Comparison of ENCODE assay signal across 8 mouse cellular contexts in the genomic region with DNA sequence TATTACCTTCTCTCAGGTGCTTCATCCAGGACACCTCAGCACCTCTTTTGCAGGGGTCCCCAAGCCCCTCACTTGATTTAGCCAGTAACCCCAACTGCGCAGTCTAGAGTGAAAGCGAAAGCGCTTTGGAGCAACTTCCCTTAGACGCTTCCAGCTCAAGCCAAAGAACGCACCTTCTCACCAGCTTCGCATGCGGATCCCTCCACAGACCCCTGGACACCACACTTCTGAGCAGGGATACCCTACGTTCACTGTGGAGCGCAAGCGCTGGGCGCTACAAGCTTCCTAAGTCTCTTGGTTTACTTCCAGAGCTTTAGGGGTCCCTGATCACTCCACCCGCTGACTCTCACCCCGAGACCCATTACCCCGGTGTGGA. TPM values are rescaled to one million over a fixed set of nuclear protein-coding genes. Genes with fewer than 3 reads are reported as not detected.
A peak's percentile ranks its signal among the peaks of the same experiment; 100 is the strongest.
DNase-seq lines count a peak whose midpoint lies in the region; ATAC-seq and TF ChIP-seq lines count a peak whose summit lies in the region.

No protein-coding gene starts in this region.

- no peaks in the 10 kb centered on the region for H3K9me3 ChIP-seq in ES-E14 (ENCODE audit: control insufficient read depth, insufficient read depth, low read depth, low read length)
- H3K9me3 ChIP-seq in hindbrain, embryonic 10.5 days: no peaks in the 10 kb centered on the region

- H3K9ac ChIP-seq in ES-E14 (ENCODE audit: insufficient read depth, low read depth, low read length, poor library complexity, severe bottlenecking): peak overlapping the region; percentile 54; the same call in 1 of the 2 replicates

- peaks cover 2% of the 10 kb centered on the region; the same call in 1 of the 2 replicates for H3K27me3 ChIP-seq in cerebellum, adult 2 months (ENCODE audit: control insufficient read depth, insufficient read depth, low read length)
- H3K27me3 ChIP-seq in hindbrain, embryonic 10.5 days (ENCODE audit: insufficient read depth, poor library complexity, severe bottlenecking): peaks cover 86% of the 10 kb centered on the region

- in situ Hi-C loops in ES-E14 (cut with MboI; ENCODE audit: low sequenced_read_pairs in 2 of 2, unreplicated experiment in 2 of 2): no loop called here

- no peak overlapping the region for H3K27ac ChIP-seq in cerebellum, adult 2 months (ENCODE audit: insufficient read depth, low read length)
- H3K27ac ChIP-seq in ES-E14 (ENCODE audit: insufficient read depth, low read depth, low read length, poor library complexity, severe bottlenecking): no peak overlapping the region
- H3K27ac ChIP-seq in hindbrain, embryonic 10.5 days: peak overlapping the region; percentile 35; the same call in 1 of the 2 replicates

- 2% methylated on average over 14 of the region's 14 CpGs for WGBS in cerebellum, adult 2 months
- WGBS in hindbrain, embryonic 10.5 days: 4% methylated on average over 14 of the region's 14 CpGs

- no peak for DNase-seq in cerebellum, adult 2 months
- no peak for DNase-seq in cerebellum, adult 9-10 months
- no peak for DNase-seq in ES-E14 (ENCODE audit: low read depth, low spot score)
- DNase-seq in hindbrain, embryonic 10.5 days (ENCODE audit: low spot score): no peak
- DNase-seq in embryo, embryonic 11 days: no peak
- no peak for DNase-seq in ovary, postnatal 14 days (ENCODE audit: low spot score)
- no peak for DNase-seq in frontal cortex, postnatal 36 days (ENCODE audit: low spot score in 2 of 2)

- H3K4me3 ChIP-seq in cerebellum, adult 2 months (replicated peaks; ENCODE audit: insufficient read depth, low read depth, low read length): peak overlapping the region; percentile 56
- H3K4me3 ChIP-seq in ES-E14 (ENCODE audit: insufficient read depth in 1 of 2, low read depth in 1 of 2, low read length in 2 of 2, poor library complexity in 1 of 2, severe bottlenecking in 1 of 2): peak overlapping the region; percentile 45 to 88
- peak overlapping the region; percentile 56 for H3K4me3 ChIP-seq in hindbrain, embryonic 10.5 days

- H3K36me3 ChIP-seq in ES-E14 (ENCODE audit: control insufficient read depth, insufficient read depth, low read length, poor library complexity, severe bottlenecking): no peaks in the 10 kb centered on the region
- no peaks in the 10 kb centered on the region for H3K36me3 ChIP-seq in hindbrain, embryonic 10.5 days

- TF ChIP-seq POLR2A in cerebellum, adult 2 months (IDR thresholded peaks at IDR 0.05; ENCODE audit: borderline replicate concordance, insufficient read depth, low read length): no peak

- H3K4me1 ChIP-seq in cerebellum, adult 2 months (ENCODE audit: control insufficient read depth, insufficient read depth, low read length): no peaks in the 10 kb centered on the region
- peaks cover 0 to 3% of the 10 kb centered on the region in 2 experiments; a peak in 1 of 4 replicates for H3K4me1 ChIP-seq in ES-E14 (ENCODE audit: control insufficient read depth in 2 of 2, insufficient read depth in 2 of 2, low read length in 2 of 2, poor library complexity in 1 of 2)
- H3K4me1 ChIP-seq in hindbrain, embryonic 10.5 days (replicated peaks): peaks cover 19% of the 10 kb centered on the region

- ATAC-seq in megakaryocyte, adult 5-6 weeks (ENCODE audit: poor library complexity, severe bottlenecking): peak; percentile 49

- TF ChIP-seq CTCF in cerebellum, adult 2 months (IDR thresholded peaks at IDR 0.05; ENCODE audit: borderline replicate concordance, insufficient read depth, low read depth, low read length): no peak

TF ChIP-seq in ES-E14, 5 proteins besides CTCF, POLR2A, EP300 and RAD21:
- no peak for TF ChIP-seq MAFK (IDR thresholded peaks at IDR 0.05; ENCODE audit: insufficient read depth, low read depth, low read length)
- TF ChIP-seq ZC3H11A (IDR thresholded peaks at IDR 0.05; ENCODE audit: borderline replicate concordance, low read depth, low read length): no peak
- no peak for TF ChIP-seq ZNF384 (IDR thresholded peaks at IDR 0.05; ENCODE audit: low read depth, low read length)
- no peak for TF ChIP-seq CHD2 (IDR thresholded peaks at IDR 0.05; ENCODE audit: low read depth, low read length)
- TF ChIP-seq HCFC1 (IDR thresholded peaks at IDR 0.05; ENCODE audit: borderline replicate concordance, insufficient read depth, low read length): no peak

RNA-seq across cellular contexts. Expression of a gene that starts 0.5 kb away (rescaled TPM):
- 2.6 and 2.7 TPM in 2 replicates for polyA plus RNA-seq in cerebellum, adult 2 months (2012; rRNA removed)
- total RNA-seq in ES-E14 (2012; rRNA removed): 13.9 and 23.1 TPM in 2 replicates
- polyA plus RNA-seq in hindbrain, embryonic 10.5 days (2016; fragmentation: Nextera tagmentation; extraction: Ambion mirVana): 1.7 TPM in 2 replicates
- total RNA-seq in megakaryocyte, adult 5-6 weeks (2015): 43.4 and 46.2 TPM in 2 replicates
- 96.5 and 101 TPM in 2 replicates for total RNA-seq in megakaryocyte, adult 5-6 weeks (2017)

RNA-seq across cellular contexts. Expression of a gene that starts 0.7 kb away (rescaled TPM):
- 2.2 and 2.7 TPM in 2 replicates for polyA plus RNA-seq in cerebellum, adult 2 months (2012; rRNA removed)
- 3.8 and 4.1 TPM in 2 replicates for total RNA-seq in ES-E14 (2012; rRNA removed)
- 0.66 and 0.97 TPM in 2 replicates for polyA plus RNA-seq in hindbrain, embryonic 10.5 days (2016; fragmentation: Nextera tagmentation; extraction: Ambion mirVana)
- total RNA-seq in megakaryocyte, adult 5-6 weeks (2015): 142 and 149 TPM in 2 replicates
- total RNA-seq in megakaryocyte, adult 5-6 weeks (2017): 78.7 and 125 TPM in 2 replicates

RNA-seq across cellular contexts. Expression of a gene that starts 10.6 kb away (rescaled TPM):
- 5.8 and 7.3 TPM in 2 replicates for polyA plus RNA-seq in cerebellum, adult 2 months (2012; rRNA removed)
- 3.2 and 7.4 TPM in 2 replicates for total RNA-seq in ES-E14 (2012; rRNA removed)
- polyA plus RNA-seq in hindbrain, embryonic 10.5 days (2016; fragmentation: Nextera tagmentation; extraction: Ambion mirVana): 1.2 and 1.8 TPM in 2 replicates
- total RNA-seq in megakaryocyte, adult 5-6 weeks (2015): 230 and 263 TPM in 2 replicates
- total RNA-seq in megakaryocyte, adult 5-6 weeks (2017): 339 and 455 TPM in 2 replicates

RNA-seq across cellular contexts. Expression of a gene that starts 16.5 kb away (rescaled TPM):
- polyA plus RNA-seq in cerebellum, adult 2 months (2012; rRNA removed): 9.1 and 10.0 TPM in 2 replicates
- total RNA-seq in ES-E14 (2012; rRNA removed): 4.0 and 5.1 TPM in 2 replicates
- polyA plus RNA-seq in hindbrain, embryonic 10.5 days (2016; fragmentation: Nextera tagmentation; extraction: Ambion mirVana): 0.27 and 1.4 TPM in 2 replicates
- 6.4 and 7.1 TPM in 2 replicates for total RNA-seq in megakaryocyte, adult 5-6 weeks (2015)
- total RNA-seq in megakaryocyte, adult 5-6 weeks (2017): 34.2 and 35.9 TPM in 2 replicates

RNA-seq across cellular contexts. Expression of a gene that starts 34.0 kb away (rescaled TPM):
- polyA plus RNA-seq in cerebellum, adult 2 months (2012; rRNA removed): 1.8 and 3.0 TPM in 2 replicates
- 3.1 and 5.0 TPM in 2 replicates for total RNA-seq in ES-E14 (2012; rRNA removed)
- polyA plus RNA-seq in hindbrain, embryonic 10.5 days (2016; fragmentation: Nextera tagmentation; extraction: Ambion mirVana): 0.30 and 0.98 TPM in 2 replicates
- total RNA-seq in megakaryocyte, adult 5-6 weeks (2015): 105 and 109 TPM in 2 replicates
- 110 and 132 TPM in 2 replicates for total RNA-seq in megakaryocyte, adult 5-6 weeks (2017)

Comparison
In these comparisons a context has a peak if more than half of its experiments do, and no peak if none do; other contexts are left out.
1. RNA of a gene that starts 0.7 kb away (total RNA-seq): 78.7 to 149 TPM in megakaryocyte, adult 5-6 weeks; 3.8 to 4.1 TPM in ES-E14; every median in the first group is over 10 times any median in the second.
2. RNA of a gene that starts 10.6 kb away (total RNA-seq): 230 to 455 TPM in megakaryocyte, adult 5-6 weeks; 3.2 to 7.4 TPM in ES-E14; every median in the first group is over 10 times any median in the second.
3. Peak in every context shown above with its lines, with median percentiles within 50 percentile points of each other: H3K4me3 ChIP-seq.